Mouse (Mus musculus) thymus, adult 2 months (tissue): Measurements from ENCODE around the gene Zdhhc18.

Experiments
- CTCF ChIP-seq: fragments of 200-500 bp; IDR thresholded peaks from 2 replicates; pipeline ENCODE4 v1.5.1; 2012; ENCODE audit warnings: mild to moderate bottlenecking, control low read depth, low read length, moderate library complexity, borderline replicate concordance; ENCODE audit not compliant: control insufficient read depth, poor library complexity, insufficient read depth; ENCODE audit errors: extremely low read depth
- POLR2A ChIP-seq: fragments of 200-500 bp; IDR thresholded peaks from 2 replicates; pipeline ENCODE4 v1.6.1; 2012; ENCODE audit warnings: mild to moderate bottlenecking, low read length, control low read depth, moderate library complexity; ENCODE audit not compliant: control insufficient read depth, poor library complexity, insufficient read depth; ENCODE audit errors: extremely low read depth

GRCm38 (mm10) chr4:133675594-133676016, 25.7 kb upstream of the Zdhhc18 start:
- TF ChIP-seq POLR2A: no peak
- TF ChIP-seq CTCF: no peak
